In genomic region chr11:32634143-32634542, GRCm38 (mm10) we compare ENCODE assay signal across 20 mouse cellular contexts. TPM values are rescaled to one million over a fixed set of nuclear protein-coding genes. Genes with fewer than 3 reads are reported as not detected.
DNase-seq lines count a peak whose midpoint lies in the region; ATAC-seq lines count a peak whose summit lies in the region.
"Had no signal": no experiment of that assay in that cellular context is flagged by ENCODE, and none has a peak within 500 bp of the region (broad histone marks: within the 10 kb centered on the region; RNA-seq: fewer than 3 reads in every experiment).

No protein-coding gene starts in this region.

- peak overlapping the region; percentile 26 for H3K4me3 ChIP-seq in megakaryocyte, embryonic 14.5 days (replicated peaks)
- H3K4me3 ChIP-seq in liver, embryonic 11.5 days (ENCODE audit: low read depth, low read length) = no peak overlapping the region
- no peak overlapping the region for H3K4me3 ChIP-seq in forebrain, embryonic 10.5 days
- H3K4me3 ChIP-seq: forebrain, embryonic 12.5 days; hindbrain, embryonic 15.5 days had no signal

- ATAC-seq in megakaryocyte, adult 5-6 weeks (ENCODE audit: poor library complexity, severe bottlenecking) = no peak
- 0 out of 2 replicates have a peak, but pooled peaks have one; percentile 37 for ATAC-seq in liver, embryonic 11.5 days (replicated peaks; ENCODE audit: low FRiP score)
- ATAC-seq in megakaryocyte-erythroid progenitor cell, adult 5-6 weeks (replicated peaks; ENCODE audit: low FRiP score, low TSS enrichment, poor library complexity, severe bottlenecking) = peak; percentile 81
- ATAC-seq: lung, postnatal 0 days had no signal

- H3K4me2 ChIP-seq in liver, embryonic 11.5 days = no peak overlapping the region
- H3K4me2 ChIP-seq: forebrain, embryonic 12.5 days; hindbrain, embryonic 15.5 days had no signal

- peaks cover 53% of the 10 kb centered on the region for H3K4me1 ChIP-seq in megakaryocyte, embryonic 14.5 days
- H3K4me1 ChIP-seq in liver, embryonic 11.5 days (replicated peaks; ENCODE audit: control insufficient read depth, insufficient read depth, low read length) = peaks cover 13% of the 10 kb centered on the region
- H3K4me1 ChIP-seq in forebrain, embryonic 10.5 days = peaks cover 13% of the 10 kb centered on the region; the same call in 1 of the 2 replicates
- H3K4me1 ChIP-seq: hindbrain, embryonic 15.5 days had no signal

- peaks cover 3% of the 10 kb centered on the region for H3K36me3 ChIP-seq in megakaryocyte, embryonic 14.5 days (replicated peaks; ENCODE audit: low read length)
- no peaks in the 10 kb centered on the region for H3K36me3 ChIP-seq in liver, embryonic 11.5 days (ENCODE audit: control insufficient read depth, insufficient read depth, low read length)
- no peaks in the 10 kb centered on the region for H3K36me3 ChIP-seq in forebrain, embryonic 10.5 days (replicated peaks)
- H3K36me3 ChIP-seq: forebrain, embryonic 12.5 days; hindbrain, embryonic 15.5 days had no signal

- no peak for DNase-seq in liver, embryonic 11.5 days (ENCODE audit: low spot score)
- DNase-seq in forebrain, embryonic 10.5 days (ENCODE audit: extremely low spot score, low spot score) = no peak
- DNase-seq in lung, postnatal 25 days (ENCODE audit: low spot score) = no peak
- DNase-seq in left cerebral cortex, adult 11 months (ENCODE audit: low spot score) = no peak
- DNase-seq: adrenal gland, postnatal 14 days; cerebellum, adult 8-10 months; heart, postnatal 4 days; kidney, adult 18-20 months; midbrain, embryonic 14.5 days; right cerebral cortex, postnatal 14 days; spleen, adult 18-20 months; thymus, adult 18-20 months; thymus, postnatal 36 days had no signal

- H3K27me3 ChIP-seq in megakaryocyte, embryonic 14.5 days (replicated peaks) = no peaks in the 10 kb centered on the region
- no peaks in the 10 kb centered on the region for H3K27me3 ChIP-seq in liver, embryonic 11.5 days (replicated peaks; ENCODE audit: control insufficient read depth, insufficient read depth, low read length)
- H3K27me3 ChIP-seq in forebrain, embryonic 10.5 days (ENCODE audit: poor library complexity, severe bottlenecking) = no peaks in the 10 kb centered on the region
- H3K27me3 ChIP-seq: forebrain, embryonic 12.5 days; hindbrain, embryonic 15.5 days had no signal

- H3K27ac ChIP-seq in liver, embryonic 11.5 days (ENCODE audit: low read depth, low read length) = peak overlapping the region; percentile 58; the same call in 1 of the 2 replicates
- H3K27ac ChIP-seq in forebrain, embryonic 10.5 days = no peak overlapping the region
- H3K27ac ChIP-seq: forebrain, embryonic 12.5 days; hindbrain, embryonic 15.5 days; kidney, postnatal 0 days had no signal

- no peak overlapping the region for H3K9ac ChIP-seq in liver, embryonic 11.5 days (ENCODE audit: low read depth, low read length)
- H3K9ac ChIP-seq: forebrain, embryonic 12.5 days; hindbrain, embryonic 15.5 days had no signal

- 45% methylated on average over 2 of the region's 2 CpGs for WGBS in liver, embryonic 11.5 days
- WGBS in forebrain, embryonic 10.5 days = 89% methylated on average over 2 of the region's 2 CpGs

- H3K9me3 ChIP-seq in megakaryocyte, embryonic 14.5 days = no peaks in the 10 kb centered on the region
- no peaks in the 10 kb centered on the region for H3K9me3 ChIP-seq in liver, embryonic 11.5 days (ENCODE audit: control insufficient read depth, low read length)
- no peaks in the 10 kb centered on the region for H3K9me3 ChIP-seq in forebrain, embryonic 10.5 days
- H3K9me3 ChIP-seq: forebrain, embryonic 12.5 days; hindbrain, embryonic 15.5 days had no signal

RNA-seq across cellular contexts. Expression of gene Fbxw11, which starts 8.4 kb away (rescaled TPM):
- 2.9 and 13.1 TPM in 2 replicates for polyA plus RNA-seq in megakaryocyte, embryonic 14.5 days (2012; ENCODE audit: insufficient read depth, low replicate concordance)
- total RNA-seq in megakaryocyte, adult 5-6 weeks (2015) = 30.0 and 30.4 TPM in 2 replicates
- total RNA-seq in megakaryocyte, adult 5-6 weeks (2017) = 47.0 and 52.8 TPM in 2 replicates
- polyA plus RNA-seq in liver, embryonic 11.5 days (2014; fragmentation: Nextera tagmentation; extraction: Ambion mirVana) = 44.2 and 54.1 TPM in 2 replicates
- 30.9 and 40.5 TPM in 2 replicates for total RNA-seq in megakaryocyte-erythroid progenitor cell, adult 5-6 weeks (2014; fragmentation: Nextera tagmentation)
- 28.8 and 36.2 TPM in 2 replicates for total RNA-seq in megakaryocyte-erythroid progenitor cell, adult 5-6 weeks (2017)
- 87.0 and 90.8 TPM in 2 replicates for polyA plus RNA-seq in forebrain, embryonic 10.5 days (2016; fragmentation: Nextera tagmentation; extraction: Ambion mirVana)
